Mouse (Mus musculus) T-helper 1 cell (primary cell): Measurements from ENCODE around the gene Cux2.

Experiments used
- in situ Hi-C: fragments of 300-600 bp; cut with MboI, MseI; formaldehyde crosslinking; loops from one replicate; pipeline ENCODE4 v1.15.1; 2025; ENCODE audit warnings: high pct_unique_total_duplicates

Cux2 gene

DNA sequence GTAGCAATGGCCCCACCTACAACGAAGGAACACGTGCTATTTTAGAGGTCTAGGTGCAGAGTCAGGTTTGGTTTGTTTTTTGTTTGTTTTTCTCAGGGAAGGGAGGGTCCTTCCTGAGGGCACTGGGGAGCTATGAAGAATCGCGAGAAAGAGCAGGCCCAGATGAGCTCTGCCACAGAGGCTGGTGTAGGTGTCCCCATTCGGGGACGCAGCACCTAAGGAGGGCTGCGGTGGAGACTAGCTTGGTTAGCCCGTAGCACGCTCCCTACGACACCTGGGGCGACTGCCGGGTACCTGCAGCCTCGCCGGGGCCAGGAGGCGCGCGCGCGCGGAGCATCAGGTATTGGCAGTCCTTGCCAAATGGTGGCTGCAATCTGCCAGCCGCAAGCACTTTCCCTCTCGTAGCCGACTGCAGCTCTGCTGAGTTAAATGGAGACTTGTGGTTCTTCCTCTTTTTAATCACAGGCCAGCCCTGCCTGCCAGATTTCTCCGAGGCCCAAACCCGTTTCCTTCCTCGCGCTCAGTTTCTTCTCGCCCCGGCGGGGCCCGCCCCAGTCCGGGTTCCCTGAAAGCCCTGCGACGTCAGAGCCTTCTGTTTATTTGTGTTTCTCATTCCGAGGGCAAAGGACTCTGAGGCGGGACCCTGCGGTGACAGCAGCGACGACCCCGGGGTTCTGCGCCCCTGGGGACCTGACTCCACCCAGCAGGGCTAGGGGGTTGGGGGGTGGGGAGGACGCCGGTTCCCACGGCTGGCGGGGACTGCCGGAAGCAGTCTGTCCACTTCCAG is 211.4 kb downstream of the Cux2 start:
- in situ Hi-C loops, result no loop called here

- in situ Hi-C loops, result no loop called here
Observed at GRCm38 (mm10) chr5:121837441-121838340, 212.2 kb downstream of the Cux2 start, which contains the start of gene Sh2b3. Gene Sh2b3, minus strand, starts transcription at chr5:121837646.

DNA sequence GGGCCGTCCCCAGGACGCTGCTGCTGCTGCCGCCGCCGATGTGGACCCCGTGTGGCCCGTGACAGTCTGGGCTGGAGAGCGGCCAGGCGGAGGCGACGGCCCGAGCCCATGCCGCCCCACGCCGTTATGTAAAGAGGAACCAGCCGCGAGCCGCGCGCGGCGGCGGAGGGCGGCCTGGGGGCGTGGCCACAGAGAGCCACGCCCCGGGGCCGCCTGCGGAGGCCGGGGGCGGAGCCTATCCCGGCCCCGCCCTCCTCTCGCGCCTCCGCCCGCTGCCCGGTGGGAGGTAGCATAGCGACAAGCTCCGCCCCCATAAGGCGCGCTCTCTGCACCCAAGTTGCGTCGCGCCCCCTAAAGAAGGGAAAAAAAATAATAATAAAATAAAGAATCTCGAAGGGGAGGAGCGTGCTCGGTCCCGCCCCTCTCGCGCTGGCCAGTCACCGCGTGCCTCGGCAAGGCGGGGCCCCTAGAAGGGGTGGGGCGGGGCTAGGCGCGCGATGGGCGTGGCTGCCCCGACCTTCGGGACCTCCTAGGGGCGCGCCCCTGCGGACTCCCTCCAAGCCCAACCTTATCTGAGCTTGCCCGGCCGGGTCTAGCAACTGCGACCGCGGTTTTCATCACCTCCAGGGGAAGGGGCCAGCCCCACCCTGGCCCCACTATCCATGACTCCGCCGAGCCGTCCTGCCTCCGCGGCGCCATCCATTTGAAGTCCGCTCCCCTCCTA is 213.0 kb downstream of the Cux2 start:
- in situ Hi-C loops, result no loop called here

DNA sequence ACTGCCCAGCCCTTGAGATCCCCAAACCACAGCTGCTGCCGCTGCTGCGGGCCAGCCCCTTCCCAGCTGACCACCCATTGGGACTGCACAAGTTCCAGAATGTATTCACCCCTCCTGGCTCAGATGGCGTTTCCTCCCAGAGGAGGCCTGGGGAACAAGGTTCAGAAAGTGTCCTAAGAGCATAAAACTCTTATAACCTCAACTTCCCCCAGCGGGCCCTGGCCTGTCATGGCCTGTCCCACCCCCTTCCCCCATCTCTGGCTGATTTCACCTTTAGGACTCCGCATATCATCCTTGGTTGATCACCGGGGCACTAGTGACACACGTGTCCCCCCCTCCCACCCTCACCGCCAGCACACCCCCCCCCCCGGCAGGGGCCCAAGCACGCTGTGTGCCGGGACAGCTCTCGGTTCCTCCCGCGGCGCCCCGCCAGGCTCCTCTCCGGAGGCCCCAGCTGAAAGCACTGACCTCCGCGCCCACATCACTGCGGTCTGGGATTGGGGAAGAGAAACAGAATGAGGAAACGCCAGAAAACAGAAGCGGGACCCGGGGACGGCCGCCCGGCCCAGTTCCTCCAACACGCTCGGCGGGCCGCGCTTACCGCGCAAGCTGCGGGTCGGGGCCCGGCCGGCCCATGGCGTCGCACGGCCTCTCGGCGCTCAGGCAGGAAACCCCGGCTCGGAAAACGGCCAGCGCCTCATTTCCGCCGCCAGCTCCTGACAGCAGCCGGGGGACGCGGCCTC is 213.8 kb downstream of the Cux2 start:
- in situ Hi-C loops, result no loop called here

DNA sequence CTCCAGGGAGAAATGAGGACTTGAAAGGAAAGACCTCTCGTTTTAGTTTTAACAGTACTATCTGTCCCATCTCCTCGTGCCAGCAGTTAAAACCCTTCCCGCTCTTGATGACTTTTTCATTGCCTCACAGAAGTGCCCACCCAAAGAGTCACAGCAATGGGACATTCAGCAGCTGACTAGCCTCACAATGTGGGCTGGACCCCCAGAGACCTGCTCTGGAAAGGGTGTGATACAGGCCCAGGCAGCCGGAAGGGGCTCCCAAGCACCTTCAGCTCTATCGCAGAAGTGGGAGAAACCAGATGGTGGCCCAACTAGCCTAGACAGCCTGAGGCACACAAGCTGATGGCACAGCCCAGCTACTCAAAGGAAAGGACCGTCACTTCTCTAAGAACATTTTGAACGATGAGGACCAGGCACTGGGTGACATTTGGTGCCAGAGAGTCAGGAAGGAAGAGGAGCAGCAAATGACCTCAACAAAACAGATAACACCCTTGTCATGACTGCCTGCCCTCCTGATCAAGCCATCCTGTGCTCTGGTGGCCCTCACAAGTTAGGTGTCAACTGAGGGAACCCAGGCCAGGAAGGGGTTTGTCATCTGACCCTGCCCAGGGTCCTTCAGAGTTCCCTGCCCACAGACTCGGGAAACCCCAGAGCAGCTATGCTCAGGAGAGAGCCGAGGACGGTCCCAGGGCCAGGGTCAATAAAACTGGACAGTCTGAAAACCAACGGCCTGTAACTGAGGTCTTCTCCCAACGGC is 214.7 kb downstream of the Cux2 start:
- in situ Hi-C loops, result no loop called here

DNA sequence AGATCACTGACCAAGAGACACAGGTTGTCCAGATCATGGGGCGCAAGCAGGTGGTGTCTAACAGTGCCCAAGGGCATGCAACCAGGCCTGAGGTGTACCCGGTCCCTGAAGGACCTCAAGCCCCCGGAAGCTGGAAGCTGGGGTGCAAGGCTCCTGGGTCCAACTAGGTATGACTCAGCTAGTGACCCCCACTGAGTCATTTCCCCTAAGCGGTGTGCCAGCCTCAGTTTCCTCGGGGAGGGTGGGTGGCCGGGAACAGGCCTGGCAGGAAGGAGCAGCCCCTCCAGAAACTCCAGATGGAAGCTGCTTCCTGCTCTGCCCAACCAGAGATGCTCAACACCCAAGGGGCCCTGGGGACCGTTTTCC is 215.7 kb downstream of the Cux2 start:
- in situ Hi-C loops, result no loop called here

GRCm38 (mm10) chr5:121833572-121834240 is 216.2 kb downstream of the Cux2 start:
- in situ Hi-C loops, result no loop called here

DNA sequence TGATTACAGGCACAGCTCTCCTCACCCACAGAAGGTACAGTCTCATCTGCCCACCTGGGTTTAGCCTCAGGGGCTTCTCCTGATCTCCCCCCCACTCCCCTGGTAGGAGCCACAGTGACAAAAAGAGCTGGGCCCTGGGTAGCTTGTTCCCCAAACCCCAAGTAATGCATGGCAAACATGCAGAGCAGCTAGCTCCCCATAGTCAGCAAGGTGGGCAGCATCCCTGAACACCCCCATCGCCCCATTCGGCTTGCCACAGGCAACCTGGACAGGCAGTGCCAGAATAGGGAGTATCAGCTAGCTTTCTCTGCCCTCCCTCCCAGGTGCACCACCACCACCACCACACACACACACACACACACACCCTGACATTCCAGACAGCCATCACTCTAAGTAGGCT is 216.7 kb downstream of the Cux2 start:
- in situ Hi-C loops, result no loop called here

DNA sequence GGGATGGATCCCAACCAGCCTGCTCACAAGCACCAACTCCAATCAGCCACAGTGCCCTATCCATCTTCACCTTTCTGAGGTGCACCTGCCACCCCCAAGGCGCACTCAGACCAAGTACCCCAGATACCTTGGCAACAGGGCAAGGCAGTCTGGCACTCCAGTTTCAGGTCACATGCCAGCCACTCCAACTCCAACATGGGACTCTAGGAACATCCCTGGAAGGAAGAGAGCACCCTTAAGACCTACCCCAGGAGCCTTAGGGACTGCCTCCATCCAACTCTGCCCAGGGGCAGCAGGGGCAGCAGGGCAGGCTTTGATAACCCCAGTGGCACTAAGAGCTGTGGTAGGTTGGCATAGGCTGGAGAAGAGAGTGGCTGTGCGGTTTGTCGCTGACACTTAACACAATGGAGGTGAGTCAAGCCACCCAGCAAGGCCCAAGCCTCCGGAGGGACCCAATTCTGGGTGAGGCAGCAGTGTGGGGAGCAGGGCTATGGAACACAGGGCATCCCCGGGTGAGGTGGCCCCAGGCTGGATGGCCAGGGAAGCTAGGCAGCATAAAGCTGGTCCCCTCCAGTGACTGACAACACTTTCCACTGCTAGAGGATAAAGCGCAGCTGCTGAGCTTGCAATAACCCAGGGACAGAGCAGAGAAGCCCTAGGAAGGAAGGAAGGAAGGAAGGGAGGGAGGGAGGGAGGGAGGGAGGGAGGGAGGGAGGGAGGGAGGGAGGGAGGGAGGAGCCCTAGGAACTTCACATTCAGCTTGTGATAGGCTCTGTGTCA is 217.3 kb downstream of the Cux2 start:
- in situ Hi-C loops, result no loop called here

GRCm38 (mm10) chr5:121831002-121831601 is 218.8 kb downstream of the Cux2 start:
- in situ Hi-C loops, result no loop called here

- in situ Hi-C loops, result no loop called here
Observed at GRCm38 (mm10) chr5:121828491-121829432, 221.1 kb downstream of the Cux2 start.

GRCm38 (mm10) chr5:121827876-121828275 is 222.0 kb downstream of the Cux2 start:
- in situ Hi-C loops, result no loop called here

GRCm38 (mm10) chr5:121825606-121826005 is 224.3 kb downstream of the Cux2 start:
- in situ Hi-C loops, result no loop called here

DNA sequence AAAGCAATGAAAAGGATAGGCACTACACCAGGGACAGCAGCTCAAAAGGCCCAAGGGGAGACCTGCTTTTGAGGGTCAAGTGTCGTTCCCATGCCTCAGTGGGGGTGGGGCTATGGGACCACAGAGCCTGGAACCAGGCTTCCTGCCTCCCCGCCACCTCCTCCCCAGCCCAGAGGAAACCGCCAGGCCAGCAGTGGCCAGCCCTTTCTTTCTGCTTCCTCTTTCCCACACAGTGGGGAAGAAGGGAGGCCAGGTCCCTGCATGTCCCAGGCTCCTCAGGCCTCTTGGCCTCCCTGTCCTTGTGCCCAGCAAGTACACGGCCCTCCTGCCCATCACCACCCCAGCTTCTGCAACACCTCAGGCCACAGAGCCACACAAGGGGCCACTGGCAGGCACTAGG is 225.8 kb downstream of the Cux2 start:
- in situ Hi-C loops, result no loop called here

GRCm38 (mm10) chr5:121823668-121824067 is 226.2 kb downstream of the Cux2 start:
- in situ Hi-C loops, result no loop called here

DNA sequence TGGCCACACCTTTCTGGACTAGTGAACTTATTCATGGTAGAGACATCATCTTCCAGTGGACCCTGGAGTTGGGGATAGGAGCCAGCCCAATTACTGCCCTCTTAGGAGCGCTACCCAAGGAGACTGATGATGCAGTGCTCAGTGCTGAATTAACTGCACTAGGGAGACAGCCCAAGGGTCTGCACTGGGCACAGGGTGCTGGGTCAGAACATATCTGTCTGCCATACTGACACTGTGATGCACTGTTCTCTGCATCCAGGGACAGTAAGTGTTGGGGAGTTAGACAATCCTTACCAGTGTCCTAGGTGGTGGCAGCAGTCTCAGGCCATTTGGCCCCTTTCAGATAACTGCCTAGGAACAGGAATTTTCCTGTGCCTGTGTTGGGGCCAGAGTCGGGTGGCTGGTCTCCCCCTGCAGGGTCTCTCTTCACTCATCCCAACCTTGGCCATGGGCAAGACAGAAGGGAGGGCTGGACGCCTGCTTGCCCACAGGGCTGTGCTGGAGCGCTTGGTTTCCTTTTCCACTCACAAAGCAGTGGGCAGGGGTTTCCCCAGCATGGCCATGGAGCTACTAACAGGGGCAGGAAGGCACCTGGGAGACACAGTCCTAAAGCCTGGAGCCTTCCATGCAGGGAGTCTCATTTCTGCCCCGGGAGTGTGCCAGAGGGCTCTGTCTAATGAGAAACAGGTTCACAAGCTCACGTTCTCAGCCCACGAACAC is 227.0 kb downstream of the Cux2 start:
- in situ Hi-C loops, result no loop called here

DNA sequence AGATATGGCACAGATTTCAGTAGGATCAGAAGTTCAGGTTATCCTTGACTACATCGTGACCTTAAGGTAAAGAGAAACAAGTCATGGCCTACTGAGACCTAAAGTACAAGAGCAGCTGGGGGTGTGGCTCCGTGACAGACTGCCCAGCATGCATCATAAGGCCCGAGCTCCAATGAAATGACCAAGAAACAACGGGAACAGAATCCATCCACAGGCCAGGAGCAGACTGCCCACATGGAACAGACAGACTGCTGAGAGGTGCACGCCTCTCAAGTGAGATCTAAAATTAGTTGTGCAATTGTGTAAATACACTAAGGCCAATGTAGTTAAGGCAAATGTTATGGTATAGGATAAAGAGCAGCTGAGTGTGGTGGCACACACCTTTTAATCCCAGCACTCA is 228.3 kb downstream of the Cux2 start:
- in situ Hi-C loops, result no loop called here
